Mouse (Mus musculus) embryonic fibroblast, embryonic 13.5 days (primary cell): Measurements from ENCODE around the gene Slc16a10.

ENCODE experiments used
- CTCF ChIP-seq: IDR thresholded peaks from 2 replicates; pipeline ENCODE4 v1.5.1; 2011; ENCODE audit warnings: mild to moderate bottlenecking, control low read depth, low read length, moderate library complexity, borderline replicate concordance; ENCODE audit not compliant: insufficient read depth
- POLR2A ChIP-seq: IDR thresholded peaks from 2 replicates; pipeline ENCODE4 v1.6.1; 2011; ENCODE audit warnings: low read depth, mild to moderate bottlenecking, control low read depth, low read length, moderate library complexity

DNA sequence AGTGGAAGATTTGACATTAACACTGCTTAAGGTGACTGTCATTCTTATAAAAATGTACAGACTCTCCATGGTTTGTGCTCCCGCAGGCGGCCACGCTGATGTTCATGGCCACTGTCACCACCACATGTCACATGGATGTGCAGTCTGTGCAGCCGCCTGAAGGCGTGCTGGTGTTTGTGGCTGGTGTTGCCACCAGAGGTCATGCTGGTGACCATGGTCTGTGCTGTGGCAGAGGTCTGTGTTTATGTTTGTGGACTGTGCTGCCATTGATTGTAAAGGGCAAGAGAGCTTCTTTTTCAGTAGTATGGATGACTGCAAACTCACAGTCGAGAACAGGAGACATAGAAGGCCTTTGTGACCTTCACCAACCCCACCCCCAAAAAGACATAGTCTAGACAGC is 30.1 kb upstream of the Slc16a10 start:
- no peak for TF ChIP-seq POLR2A
- no peak for TF ChIP-seq CTCF
